Mouse (Mus musculus): ENCODE measurements around the gene Anp32b.
A peak's percentile ranks its signal among the peaks of the same experiment; 100 is the strongest.

Gene Anp32b

GRCm38 (mm10) chr4:46452855-46453719 lies 2.4 kb downstream of the Anp32b start:
- DNase-seq = peak; percentile 31

- DNase-seq = no peak
Measured at GRCm38 (mm10) chr4:46454097-46454864, 3.6 kb downstream of the Anp32b start.

DNA sequence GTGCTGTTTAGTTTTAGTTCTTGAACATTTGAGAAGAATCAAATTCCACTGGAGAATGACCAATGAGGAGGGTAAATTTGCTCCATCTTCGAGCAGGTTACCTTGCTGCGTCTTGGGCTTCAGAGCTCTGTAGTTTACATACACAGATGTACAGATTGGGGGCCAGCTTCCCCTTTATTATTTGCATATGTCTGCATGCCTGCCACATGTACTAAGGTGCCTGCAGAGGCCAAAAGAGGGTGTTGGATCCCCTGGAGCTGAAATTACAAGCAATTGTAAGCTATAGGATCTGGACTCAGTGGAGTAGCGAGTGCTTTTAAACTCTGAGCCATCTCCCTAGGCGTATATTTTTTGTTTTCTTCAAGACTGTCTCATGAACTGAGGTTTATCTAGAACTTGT lies 6.1 kb downstream of the Anp32b start:
- no peak for DNase-seq

DNA sequence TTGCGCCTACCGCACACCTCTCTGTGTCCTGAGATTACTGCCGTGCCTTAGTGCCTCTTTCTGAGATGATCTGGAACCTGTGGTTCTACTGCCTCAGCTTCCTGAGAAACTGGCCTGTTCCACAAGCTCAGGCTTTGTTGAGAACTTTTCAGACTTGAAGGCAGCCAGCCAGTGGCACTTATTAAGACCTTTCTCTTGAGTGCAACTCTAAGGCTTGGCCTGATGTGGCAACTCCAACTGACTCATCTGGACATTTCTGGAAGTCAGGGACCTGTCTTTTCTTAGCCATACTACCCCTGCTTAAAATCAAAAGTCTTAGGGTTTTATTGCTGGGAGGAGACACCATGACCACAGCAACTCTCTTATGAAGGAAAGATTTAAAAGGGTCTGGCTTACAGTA lies 6.5 kb downstream of the Anp32b start:
- DNase-seq = no peak

- no peak for DNase-seq
Measured at GRCm38 (mm10) chr4:46458411-46458810, 7.7 kb downstream of the Anp32b start.

GRCm38 (mm10) chr4:46463130-46463830 lies 12.6 kb downstream of the Anp32b start:
- peak; percentile 76 for DNase-seq

DNA sequence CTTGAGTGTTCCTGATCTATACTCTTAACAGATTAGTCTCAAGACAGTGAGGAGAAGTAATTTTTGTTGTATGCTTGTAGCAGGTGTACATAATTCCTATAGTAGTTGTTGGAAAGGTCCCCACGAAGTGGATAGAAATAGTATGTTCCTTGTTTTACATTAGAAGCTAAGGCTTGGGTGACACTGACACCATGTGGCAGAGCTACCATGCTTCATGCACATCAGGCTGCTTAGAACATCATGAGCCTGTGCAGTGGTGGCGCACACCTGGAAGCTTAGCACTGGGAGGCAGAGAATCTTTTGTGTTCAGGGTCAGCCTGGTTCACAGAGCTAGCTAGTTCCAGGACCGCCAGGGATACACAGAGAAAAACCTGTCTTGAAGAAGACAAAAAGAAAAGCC lies 15.0 kb downstream of the Anp32b start:
- no peak for DNase-seq

DNA sequence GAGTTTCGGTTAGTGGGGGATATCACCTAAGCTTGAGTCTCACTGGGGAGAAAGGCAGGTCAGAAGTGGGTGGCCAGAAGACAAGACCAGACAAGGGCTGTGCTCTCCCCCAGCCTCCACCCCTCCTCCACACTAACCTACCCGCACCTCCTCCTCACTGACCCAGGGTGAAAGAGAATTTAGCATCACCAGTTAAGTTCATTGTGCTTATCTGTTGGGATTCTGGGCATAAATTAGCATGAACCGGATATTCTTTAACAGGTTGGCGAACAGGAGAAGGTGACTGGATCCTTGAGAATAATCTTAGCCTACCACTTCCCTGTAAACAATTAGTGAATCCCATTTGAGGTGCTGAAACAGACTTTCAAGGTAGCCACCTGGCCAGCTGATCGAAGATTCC lies 24.4 kb downstream of the Anp32b start:
- no peak for DNase-seq

- no peak for DNase-seq
Measured at GRCm38 (mm10) chr4:46479081-46479480, 28.4 kb downstream of the Anp32b start.

DNA sequence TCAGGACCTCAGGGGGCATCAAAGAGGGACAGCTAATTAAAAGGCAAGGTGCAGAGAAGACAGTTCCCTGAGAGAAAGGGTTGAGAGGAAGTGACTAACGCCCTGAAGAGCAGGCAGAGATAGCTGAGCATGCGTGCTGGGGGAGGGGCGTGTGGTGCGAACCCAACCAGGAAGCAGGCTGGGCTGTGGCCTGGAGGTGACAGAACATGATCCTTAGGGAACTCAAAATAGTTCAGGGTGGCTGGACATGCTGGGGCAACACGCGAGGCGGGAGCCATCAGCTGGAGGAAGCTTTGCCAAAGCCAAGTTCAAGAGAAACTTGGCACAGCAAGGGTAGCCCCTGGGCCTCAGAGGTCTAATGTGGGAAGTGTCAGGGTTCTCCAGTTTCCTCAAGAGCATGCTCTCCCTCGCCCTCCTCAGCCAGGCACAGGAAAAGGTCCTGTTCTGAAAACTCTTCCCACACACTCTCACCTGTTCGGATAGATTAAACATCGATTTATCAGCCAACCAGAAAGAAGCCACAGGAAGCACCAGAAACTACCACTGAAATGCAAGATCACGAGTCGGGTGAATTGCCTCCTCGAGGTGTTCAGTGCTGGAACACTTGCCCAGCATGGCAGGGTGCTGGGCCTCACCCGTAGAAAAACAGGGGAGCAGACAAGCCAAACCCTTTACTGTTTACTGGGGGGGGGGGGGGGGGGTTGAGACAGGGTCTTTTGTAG lies 35.2 kb downstream of the Anp32b start:
- peak; percentile 93 for DNase-seq

GRCm38 (mm10) chr4:46487348-46487747 lies 36.6 kb downstream of the Anp32b start:
- DNase-seq = no peak

DNA sequence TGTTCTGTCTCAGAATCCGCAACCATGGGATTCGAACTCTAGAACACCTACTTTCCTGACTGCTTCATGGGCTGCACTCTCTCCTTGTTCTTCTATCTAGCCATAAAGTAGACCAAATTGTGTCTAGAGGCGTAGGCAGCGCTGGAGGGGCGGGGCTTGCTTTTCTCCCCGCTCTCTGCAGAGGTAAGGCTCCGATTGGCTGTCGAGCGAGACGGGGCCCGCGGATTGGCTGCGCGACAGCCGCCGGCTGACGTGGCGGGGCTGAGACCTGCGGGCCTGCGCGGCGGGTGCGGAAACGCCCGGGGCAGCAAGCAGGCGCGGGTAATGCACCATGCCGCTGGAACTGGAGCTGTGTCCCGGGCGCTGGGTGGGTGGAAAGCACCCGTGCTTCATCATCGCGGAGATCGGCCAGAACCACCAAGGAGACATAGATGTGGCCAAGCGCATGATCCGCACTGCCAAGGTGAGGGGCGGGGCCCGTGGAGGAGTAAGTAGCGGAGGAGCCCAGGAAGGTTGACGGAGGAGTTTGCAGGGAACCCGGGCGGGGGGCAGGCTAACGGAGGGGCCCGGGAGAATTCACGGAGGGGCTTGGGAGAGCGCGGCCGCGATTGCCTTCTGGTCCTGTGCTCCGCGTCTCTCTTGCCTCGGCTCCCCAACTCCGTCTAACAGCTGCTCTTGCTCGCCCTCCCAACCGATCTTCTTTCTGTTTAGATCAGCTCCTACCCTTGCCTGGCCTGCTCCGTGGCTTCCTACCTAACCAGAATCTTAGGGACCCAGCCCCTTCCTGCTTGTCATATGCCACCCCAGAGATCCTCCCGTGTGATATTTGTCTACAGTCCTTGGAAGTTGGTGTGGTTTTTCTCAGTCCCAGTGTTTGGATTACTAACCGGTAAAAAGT lies 38.6 kb downstream of the Anp32b start, which contains the start of gene Nans:
Gene Nans (plus strand): TSS at position 221 of the 898 bp plus-strand sequence.
- DNase-seq = peak; percentile 96

DNA sequence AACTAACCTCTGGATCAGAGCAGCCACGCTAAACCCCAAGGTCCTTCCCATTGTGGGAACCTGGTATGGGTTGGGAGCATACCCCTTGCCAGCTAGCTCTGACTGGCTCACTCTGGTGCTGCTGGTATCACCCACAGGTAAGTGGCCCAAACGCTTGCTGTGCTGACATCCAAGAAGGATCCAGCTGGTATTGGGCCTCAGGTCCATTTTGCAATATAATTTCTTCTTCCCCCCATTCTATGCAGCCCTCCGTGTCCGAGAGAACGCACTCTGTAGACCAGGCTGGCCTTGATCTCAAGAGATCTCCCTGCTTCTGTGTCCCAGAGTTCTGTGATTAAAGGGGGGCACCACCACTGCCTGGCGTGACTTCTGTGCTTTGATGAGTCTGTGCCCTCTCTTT lies 42.4 kb downstream of the Anp32b start:
- no peak for DNase-seq

DNA sequence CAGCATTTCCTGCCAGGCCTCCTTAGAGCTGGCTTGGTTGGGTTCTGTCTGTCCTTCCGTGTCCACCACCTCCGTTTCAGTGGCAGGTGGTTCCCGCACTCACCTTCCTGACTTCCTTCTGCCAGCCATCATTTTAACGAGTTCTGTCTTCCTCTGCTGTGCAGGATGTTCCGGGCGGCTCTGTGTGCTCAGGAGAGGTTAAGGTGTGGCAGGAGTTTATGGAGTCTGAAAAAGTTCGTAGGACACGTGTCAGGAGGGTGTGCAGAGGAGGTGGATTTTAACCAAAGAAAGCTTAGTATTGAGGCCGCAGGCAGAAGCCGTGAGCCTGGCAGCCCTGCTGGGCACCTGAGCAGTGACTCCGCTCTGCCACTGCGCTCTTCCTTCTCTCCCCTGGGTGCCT lies 44.8 kb downstream of the Anp32b start:
- no peak for DNase-seq

GRCm38 (mm10) chr4:46497286-46497892 lies 46.7 kb downstream of the Anp32b start:
- DNase-seq = peak; percentile 85

- no peak for DNase-seq
Measured at GRCm38 (mm10) chr4:46498511-46498910, 47.8 kb downstream of the Anp32b start.

DNA sequence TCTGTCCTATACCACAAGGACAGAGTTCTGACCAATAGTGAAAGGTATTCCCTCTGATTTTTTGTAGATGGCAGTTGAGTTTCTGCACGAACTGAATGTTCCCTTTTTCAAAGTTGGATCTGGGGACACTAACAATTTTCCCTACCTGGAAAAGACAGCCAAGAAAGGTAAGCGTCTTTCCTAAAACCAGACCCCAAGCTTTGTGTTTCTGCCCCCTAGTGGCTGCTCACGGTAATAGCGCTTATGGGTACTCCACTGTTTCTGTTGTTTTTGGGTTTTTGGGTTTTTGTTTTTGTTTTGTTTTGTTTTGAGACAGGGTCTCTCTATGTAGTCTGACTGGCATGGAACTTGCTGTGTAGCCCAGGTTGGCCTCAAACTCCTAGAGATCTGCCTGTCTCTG lies 48.3 kb downstream of the Anp32b start:
- DNase-seq = peak; percentile 54

- no peak for DNase-seq
Measured at GRCm38 (mm10) chr4:46502606-46503502, 52.2 kb downstream of the Anp32b start.

GRCm38 (mm10) chr4:46503881-46504280 lies 53.2 kb downstream of the Anp32b start:
- DNase-seq = no peak

Data from thymus, postnatal 25 days (tissue).